Mouse (Mus musculus): ENCODE results near the gene Tbc1d16. TPM values are rescaled to one million over a fixed set of nuclear protein-coding genes. Genes with fewer than 3 reads are reported as not detected.
"Not testable (repeated sequence)": the region's sequence is repeated elsewhere in the genome, so short reads cannot be mapped to it uniquely, and the experiment has no call there.

The Tbc1d16 gene
- polyA plus RNA-seq, 1 experiment from 2014 or later: 18.7 TPM

DNA sequence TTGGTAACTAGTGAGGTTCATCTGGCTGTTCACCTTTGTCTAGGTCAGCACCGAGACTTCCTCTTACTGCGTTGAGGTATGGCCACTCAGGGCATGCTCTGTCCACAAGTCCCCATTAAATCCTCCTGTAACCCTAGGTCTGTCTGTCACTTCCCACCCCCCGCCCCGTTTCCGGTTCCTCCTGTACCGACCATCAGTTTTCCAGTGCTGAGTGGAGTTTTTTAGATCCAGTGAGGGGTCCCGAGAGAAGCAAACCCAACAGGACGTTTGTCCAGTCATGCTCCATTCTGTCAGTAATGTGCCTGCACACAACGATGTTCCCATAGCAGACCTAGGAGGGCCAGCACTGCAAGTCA, 29.9 kb upstream of the Tbc1d16 start:
- H3K36me3 ChIP-seq: no peaks in the 10 kb centered on the region
- ATAC-seq (ENCODE audit: insufficient read depth, low FRiP score, low read depth): no peak
- peaks cover 14% of the 10 kb centered on the region; the same call in 1 of the 2 replicates for H3K4me1 ChIP-seq
- no peaks in the 10 kb centered on the region for H3K9me3 ChIP-seq
- H3K27me3 ChIP-seq (replicated peaks): no peaks in the 10 kb centered on the region
- H3K4me2 ChIP-seq: peak overlapping the region; percentile 48
- H3K4me3 ChIP-seq (replicated peaks): peak overlapping the region; percentile 18; the same call in 1 of the 2 replicates
- no peak overlapping the region for H3K9ac ChIP-seq
- H3K27ac ChIP-seq: peak overlapping the region; percentile 40; the same call in 1 of the 2 replicates
- 57% methylated on average over 9 of the region's 9 CpGs for WGBS

DNA sequence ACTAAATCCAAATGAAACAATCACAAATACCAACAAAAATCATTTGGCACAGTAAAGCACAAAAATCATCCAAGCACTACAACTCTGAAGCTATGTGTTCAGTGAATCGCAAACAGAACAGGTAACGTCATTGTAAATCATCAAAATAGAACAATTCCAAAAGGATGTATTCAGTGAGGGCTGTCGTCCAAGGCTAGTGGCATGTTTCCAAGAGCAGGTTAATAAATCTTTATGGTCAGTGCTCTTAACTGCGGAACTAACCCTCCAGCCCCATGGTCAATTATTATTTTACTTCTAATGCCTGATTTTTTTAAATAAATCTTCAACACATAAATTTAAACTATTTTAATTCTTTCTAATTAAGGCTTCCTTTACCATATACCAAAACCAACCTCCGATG, 28.3 kb upstream of the Tbc1d16 start:
- H3K4me3 ChIP-seq (replicated peaks); H3K4me2 ChIP-seq; H3K27ac ChIP-seq; H3K9ac ChIP-seq; ATAC-seq (ENCODE audit: insufficient read depth, low FRiP score, low read depth); H3K36me3 ChIP-seq; H3K27me3 ChIP-seq (replicated peaks); H3K9me3 ChIP-seq: not testable (repeated sequence)
- 63% methylated on average over 5 of the region's 5 CpGs for WGBS
- peaks cover 23% of the 10 kb centered on the region; the same call in 1 of the 2 replicates for H3K4me1 ChIP-seq

DNA sequence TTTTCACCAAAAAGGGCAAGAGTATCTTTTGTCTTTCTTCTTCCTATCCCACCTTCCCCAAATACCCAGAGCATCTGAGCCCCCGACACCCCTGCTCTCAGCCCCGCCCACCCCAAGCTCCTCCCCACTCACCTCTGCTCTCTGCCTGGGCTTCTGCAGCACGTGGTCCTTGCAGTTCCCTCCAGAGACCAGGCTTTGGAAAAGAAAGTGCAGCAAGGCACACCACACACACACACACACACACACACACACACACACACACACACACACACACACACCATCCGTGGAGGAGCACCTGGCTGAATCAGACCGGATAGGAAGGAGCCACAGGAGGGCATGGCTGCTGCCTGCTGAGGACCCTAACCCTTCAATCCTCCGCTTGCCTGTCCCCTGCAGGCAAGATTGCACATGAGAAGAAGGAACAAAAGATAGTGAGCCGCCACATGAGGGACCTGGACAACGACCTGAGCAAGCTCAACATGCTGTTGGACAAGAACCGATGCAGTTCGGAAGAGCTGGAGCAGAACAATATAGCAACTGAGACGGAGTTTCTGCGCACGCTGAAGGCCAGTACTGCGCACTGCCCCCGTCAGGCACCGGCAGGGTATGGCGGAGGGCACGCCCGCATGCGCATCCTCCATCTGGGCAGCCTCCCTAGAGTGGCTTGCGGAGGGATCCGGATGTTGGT, 24.7 kb upstream of the Tbc1d16 start:
- Histone ChIP-seq H3K27me3 (replicated peaks) (no peaks in the 10 kb centered on the region), H3K9ac (no peak overlapping the region), H3K27ac (no peak overlapping the region), H3K9me3 (no peaks in the 10 kb centered on the region), H3K4me3 (replicated peaks) (peak overlapping the region; percentile 23; the same call in 1 of the 2 replicates), H3K4me1 (peaks cover 20% of the 10 kb centered on the region; the same call in 1 of the 2 replicates), H3K4me2 (peak overlapping the region; percentile 48), H3K36me3 (no peaks in the 10 kb centered on the region)
- 6% methylated on average over 22 of the region's 22 CpGs for WGBS
- peak; percentile 48; the same call in 1 of the 2 replicates for ATAC-seq (ENCODE audit: insufficient read depth, low FRiP score, low read depth)

DNA sequence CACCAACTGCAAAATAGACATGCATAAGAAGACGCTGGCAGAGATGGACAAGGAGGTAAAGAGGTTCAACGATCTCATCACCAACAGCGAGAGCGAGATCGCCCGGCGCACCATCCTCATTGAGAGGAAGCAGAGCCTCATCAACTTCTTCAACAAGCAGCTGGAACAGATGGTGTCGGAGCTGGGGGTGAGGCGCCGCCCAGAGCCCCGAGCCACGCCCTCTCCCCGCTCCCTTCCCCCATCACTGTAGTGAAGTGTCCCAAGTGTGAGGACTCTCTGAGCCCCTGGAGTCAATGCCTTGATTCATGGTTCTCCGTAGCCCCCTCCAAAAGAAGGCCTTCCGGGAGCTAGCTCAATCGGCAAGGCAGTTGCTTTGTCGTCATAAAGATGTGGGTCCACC, 22.7 kb upstream of the Tbc1d16 start:
- WGBS: 39% methylated on average over 17 of the region's 17 CpGs
- no peak overlapping the region for H3K4me3 ChIP-seq (replicated peaks)
- ATAC-seq (ENCODE audit: insufficient read depth, low FRiP score, low read depth): no peak
- no peaks in the 10 kb centered on the region for H3K27me3 ChIP-seq (replicated peaks)
- H3K9ac ChIP-seq: no peak overlapping the region
- H3K4me2 ChIP-seq: no peak overlapping the region
- H3K27ac ChIP-seq: no peak overlapping the region
- peaks cover 16% of the 10 kb centered on the region; the same call in 1 of the 2 replicates for H3K4me1 ChIP-seq
- H3K9me3 ChIP-seq: no peaks in the 10 kb centered on the region
- H3K36me3 ChIP-seq: no peaks in the 10 kb centered on the region

DNA sequence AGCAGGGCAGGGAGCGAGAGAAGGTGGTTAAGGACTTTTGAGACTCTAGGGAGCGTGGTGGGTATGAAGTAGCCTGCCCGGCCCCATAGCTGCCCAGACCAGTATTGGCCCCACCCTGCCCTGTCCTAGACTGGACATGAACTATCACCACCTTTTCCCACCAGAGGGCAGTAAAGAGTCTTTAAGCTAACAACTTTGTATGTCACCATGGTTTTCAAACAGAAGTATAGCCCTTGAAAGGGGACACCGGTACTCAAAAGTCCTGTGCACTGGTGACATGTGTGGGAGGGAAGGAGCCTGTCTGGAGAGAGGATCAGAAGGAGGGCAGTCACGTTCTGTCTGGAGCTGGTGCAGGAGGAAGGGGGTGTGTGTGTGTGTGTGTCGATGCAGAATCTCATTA, 20.7 kb upstream of the Tbc1d16 start:
- Histone ChIP-seq H3K4me2 (no peak overlapping the region), H3K4me1 (peaks cover 16% of the 10 kb centered on the region; the same call in 1 of the 2 replicates), H3K36me3 (no peaks in the 10 kb centered on the region), H3K27ac (no peak overlapping the region), H3K9me3 (no peaks in the 10 kb centered on the region), H3K4me3 (replicated peaks) (no peak overlapping the region), H3K27me3 (replicated peaks) (no peaks in the 10 kb centered on the region), H3K9ac (no peak overlapping the region)
- 26% methylated on average over 6 of the region's 6 CpGs for WGBS
- ATAC-seq (ENCODE audit: insufficient read depth, low FRiP score, low read depth): peak; percentile 64

DNA sequence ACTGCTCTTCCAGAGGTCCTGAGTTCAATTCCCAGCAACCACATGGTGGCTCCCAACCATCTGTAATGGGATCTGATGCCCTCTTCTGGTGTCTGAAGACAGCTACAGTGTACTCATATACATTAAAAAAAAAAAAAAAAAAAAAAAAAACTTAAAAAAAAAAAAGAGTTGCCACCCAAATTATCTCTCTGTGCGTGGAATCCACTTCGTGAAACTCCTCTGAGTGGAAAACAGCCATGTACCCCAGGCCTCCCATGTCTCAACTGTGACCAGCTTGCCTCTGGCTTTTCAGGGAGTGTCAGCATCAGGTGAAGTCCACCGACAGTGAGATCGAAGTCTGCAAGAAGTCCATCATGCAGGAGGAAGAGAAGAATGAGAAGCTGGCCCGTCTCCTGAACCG, 17.2 kb upstream of the Tbc1d16 start:
- not testable (repeated sequence) for H3K36me3 ChIP-seq; H3K4me3 ChIP-seq (replicated peaks); H3K27me3 ChIP-seq (replicated peaks); H3K9ac ChIP-seq; H3K27ac ChIP-seq; ATAC-seq (ENCODE audit: insufficient read depth, low FRiP score, low read depth); H3K4me1 ChIP-seq; H3K4me2 ChIP-seq; H3K9me3 ChIP-seq
- 81% methylated on average over 6 of the region's 6 CpGs for WGBS

DNA sequence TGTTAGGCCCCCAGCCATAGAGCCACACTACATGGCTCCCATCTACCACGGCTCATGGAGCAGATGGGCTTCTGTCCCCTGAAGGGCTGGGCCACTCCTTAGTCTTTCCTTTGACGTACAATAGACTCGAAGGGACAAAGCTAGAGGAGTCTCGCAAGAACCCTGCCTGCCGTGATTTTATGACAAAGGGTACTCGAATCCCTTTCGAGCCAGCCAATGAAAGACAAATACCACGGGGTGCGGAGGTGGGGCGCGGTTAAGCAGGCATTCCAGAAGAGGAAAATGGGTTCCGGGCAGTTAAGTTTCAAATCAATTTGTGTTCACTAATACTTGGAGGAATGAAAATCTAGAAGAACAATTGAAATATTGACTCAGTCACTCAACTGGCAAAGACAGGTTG, 11.2 kb upstream of the Tbc1d16 start:
- Histone ChIP-seq H3K36me3 (no peaks in the 10 kb centered on the region), H3K4me3 (replicated peaks) (no peak overlapping the region), H3K27me3 (replicated peaks) (no peaks in the 10 kb centered on the region), H3K9ac (no peak overlapping the region), H3K4me1 (peaks cover 5% of the 10 kb centered on the region), H3K9me3 (no peaks in the 10 kb centered on the region), H3K4me2 (peak overlapping the region; percentile 72; the same call in 1 of the 2 replicates), H3K27ac (0 out of 2 replicates have a peak overlapping the region, but pooled peaks have one; percentile 21)
- no peak for ATAC-seq (ENCODE audit: insufficient read depth, low FRiP score, low read depth)
- WGBS: 83% methylated on average over 12 of the region's 12 CpGs

DNA sequence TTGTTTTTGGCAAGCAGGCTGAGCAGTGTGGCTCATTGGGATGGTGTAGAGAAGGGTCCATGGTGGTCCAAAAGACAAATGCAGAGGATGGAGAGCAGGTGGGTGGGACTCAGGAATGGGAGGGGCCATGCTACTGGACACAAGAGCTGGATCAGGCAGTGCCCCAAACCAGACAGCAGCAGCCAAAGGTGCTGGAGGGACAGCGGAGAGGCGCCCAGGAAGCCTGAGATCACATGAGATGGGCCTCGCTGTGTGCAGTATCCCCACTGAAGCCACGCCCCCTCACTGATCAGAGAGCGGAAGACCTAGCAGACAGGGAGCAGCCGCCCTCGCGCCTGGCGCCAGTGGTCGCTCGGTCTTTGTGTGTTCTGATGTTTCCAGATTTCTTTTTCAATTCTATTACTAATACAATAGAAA, 10.0 kb upstream of the Tbc1d16 start:
- whole genome bisulfite sequencing: 6% methylated on average over 11 of the region's 11 CpGs
- Histone ChIP-seq H3K4me1 (peaks cover 5% of the 10 kb centered on the region), H3K9ac (0 out of 2 replicates have a peak overlapping the region, but pooled peaks have one; percentile 5), H3K27ac (no peak overlapping the region), H3K27me3 (replicated peaks) (no peaks in the 10 kb centered on the region), H3K4me3 (replicated peaks) (peak overlapping the region; percentile 36), H3K9me3 (no peaks in the 10 kb centered on the region), H3K36me3 (no peaks in the 10 kb centered on the region), H3K4me2 (peak overlapping the region; percentile 72)
- peak; percentile 70; the same call in 1 of the 2 replicates for ATAC-seq (ENCODE audit: insufficient read depth, low FRiP score, low read depth)

DNA sequence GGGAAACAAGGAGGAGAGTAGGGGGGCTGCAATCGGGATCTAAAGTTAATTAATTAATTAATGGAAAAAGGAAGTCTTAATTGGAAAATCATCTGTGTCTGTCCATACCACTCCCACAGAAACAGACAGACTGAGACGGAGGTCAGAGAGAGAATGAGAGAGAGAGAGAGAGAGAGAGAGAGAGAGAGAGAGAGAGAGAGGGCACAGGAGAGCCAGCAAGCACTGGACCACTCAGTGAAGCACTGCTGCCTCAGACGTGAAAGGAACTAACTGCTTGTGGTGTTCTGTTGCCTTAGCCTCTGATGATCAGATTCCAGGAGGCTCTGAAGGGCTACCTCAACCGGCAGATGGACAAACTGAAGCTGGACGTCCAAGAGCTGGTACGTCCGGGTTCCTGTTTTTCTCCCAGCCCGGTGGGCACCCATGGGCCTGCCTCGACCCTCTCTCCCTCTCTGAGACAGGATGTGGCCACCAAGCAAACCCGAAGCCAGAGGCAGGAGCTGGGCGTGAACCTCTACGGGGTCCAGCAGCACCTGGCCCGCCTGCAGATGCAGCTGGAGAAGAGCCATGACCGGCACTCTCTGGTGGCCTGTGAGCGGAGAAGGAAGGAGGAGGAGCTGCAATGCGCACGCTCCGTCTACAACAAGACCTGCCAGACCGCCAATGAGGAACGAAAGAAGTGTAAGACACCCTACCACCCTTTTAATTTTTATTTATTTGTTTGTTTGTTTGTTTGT, 9.4 kb upstream of the Tbc1d16 start:
- H3K27me3 ChIP-seq (replicated peaks): no peaks in the 10 kb centered on the region
- H3K4me2 ChIP-seq: peak overlapping the region; percentile 72
- no peaks in the 10 kb centered on the region for H3K9me3 ChIP-seq
- 24% methylated on average over 20 of the region's 20 CpGs for WGBS
- H3K27ac ChIP-seq: no peak overlapping the region
- peak; percentile 37; the same call in 1 of the 2 replicates for ATAC-seq (ENCODE audit: insufficient read depth, low FRiP score, low read depth)
- H3K36me3 ChIP-seq: no peaks in the 10 kb centered on the region
- H3K9ac ChIP-seq: peak overlapping the region; percentile 29; the same call in 1 of the 2 replicates
- peak overlapping the region; percentile 36 for H3K4me3 ChIP-seq (replicated peaks)
- peaks cover 5% of the 10 kb centered on the region for H3K4me1 ChIP-seq

DNA sequence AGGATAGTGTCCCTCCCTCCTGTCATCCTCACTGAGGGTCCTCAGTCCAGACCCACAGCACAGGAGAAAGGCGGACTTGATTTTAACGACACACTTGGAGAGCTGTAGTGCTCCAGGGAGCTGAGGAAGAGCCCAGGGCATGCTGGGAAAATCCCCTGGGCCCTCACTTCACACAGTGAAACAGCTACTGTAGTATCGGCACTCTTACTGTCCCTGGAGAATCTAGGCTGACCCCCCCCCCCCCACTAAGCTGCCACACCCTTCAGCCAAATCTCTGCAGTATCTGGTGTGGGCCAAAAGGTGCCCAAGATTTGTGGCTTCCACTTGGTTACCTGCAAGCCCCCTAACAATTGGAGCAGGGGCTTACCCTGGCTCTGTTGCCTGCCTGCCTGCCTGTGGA, 8.7 kb upstream of the Tbc1d16 start:
- Histone ChIP-seq H3K4me2 (no peak overlapping the region), H3K9me3 (no peaks in the 10 kb centered on the region), H3K36me3 (no peaks in the 10 kb centered on the region), H3K27ac (no peak overlapping the region), H3K9ac (no peak overlapping the region), H3K27me3 (replicated peaks) (no peaks in the 10 kb centered on the region), H3K4me1 (peaks cover 5% of the 10 kb centered on the region), H3K4me3 (replicated peaks) (no peak overlapping the region)
- ATAC-seq (ENCODE audit: insufficient read depth, low FRiP score, low read depth): no peak
- 62% methylated on average over 3 of the region's 3 CpGs for WGBS

DNA sequence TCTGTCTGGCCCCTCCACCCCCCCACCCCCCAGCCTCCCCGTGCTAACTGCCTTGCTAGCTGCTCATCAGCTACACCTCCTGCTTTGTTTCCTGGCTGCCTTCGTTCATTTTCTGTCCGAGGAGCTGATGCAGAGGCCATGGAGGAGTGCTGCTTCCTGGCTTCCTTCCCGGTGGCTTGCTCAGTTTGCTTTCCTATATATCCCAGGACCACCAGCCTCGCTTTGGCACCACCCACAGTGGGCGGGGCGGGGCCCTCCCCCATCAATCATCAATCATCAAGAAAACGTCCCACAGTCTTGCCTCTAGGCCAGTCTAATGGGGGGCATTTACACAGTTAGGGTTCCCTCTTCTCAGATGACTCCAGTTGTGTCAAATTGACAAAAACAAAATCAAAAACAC, 8.1 kb upstream of the Tbc1d16 start:
- Histone ChIP-seq H3K27me3 (replicated peaks) (no peaks in the 10 kb centered on the region), H3K27ac (no peak overlapping the region), H3K4me2 (no peak overlapping the region), H3K9me3 (no peaks in the 10 kb centered on the region), H3K9ac (no peak overlapping the region), H3K4me1 (peaks cover 5% of the 10 kb centered on the region), H3K36me3 (no peaks in the 10 kb centered on the region), H3K4me3 (replicated peaks) (no peak overlapping the region)
- WGBS: 24% methylated on average over 8 of the region's 8 CpGs
- ATAC-seq (ENCODE audit: insufficient read depth, low FRiP score, low read depth): no peak

DNA sequence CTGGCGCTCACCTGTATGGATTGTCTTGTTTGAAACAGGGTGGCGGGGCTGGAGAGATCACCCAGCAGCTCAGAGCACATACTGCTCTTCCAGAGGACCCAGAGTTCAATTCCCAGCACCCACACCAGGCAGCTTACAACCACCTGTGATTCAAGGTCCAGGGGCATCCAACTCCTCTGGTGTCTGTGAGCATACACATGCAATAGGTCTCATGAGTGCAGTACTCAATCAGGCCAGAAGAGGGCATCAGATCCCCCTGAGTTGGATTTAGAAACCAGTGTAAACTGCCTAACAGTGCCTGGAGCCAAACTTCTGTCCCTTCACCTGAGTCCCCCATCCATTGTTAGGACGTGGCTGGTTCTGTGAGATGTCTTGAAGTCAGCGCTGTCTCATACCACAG, 7.3 kb upstream of the Tbc1d16 start:
- Histone ChIP-seq H3K27ac (no peak overlapping the region), H3K4me2 (no peak overlapping the region), H3K4me1 (peaks cover 5% of the 10 kb centered on the region), H3K9me3 (no peaks in the 10 kb centered on the region), H3K27me3 (replicated peaks) (no peaks in the 10 kb centered on the region), H3K9ac (no peak overlapping the region), H3K36me3 (no peaks in the 10 kb centered on the region), H3K4me3 (replicated peaks) (no peak overlapping the region)
- WGBS: 80% methylated on average over 4 of the region's 4 CpGs
- ATAC-seq (ENCODE audit: insufficient read depth, low FRiP score, low read depth): no peak
